Mouse (Mus musculus) spleen, postnatal 36 days (tissue): ENCODE measurements around the gene Atp6v0b.

ENCODE experiments used
- DNase-seq, 2 experiments: peaks; one replicate each; pipeline ENCODE4 v3.0.0; 2022; ENCODE audit warnings: low spot score in 2 of 2, mixed read lengths in 1 of 2

Gene Atp6v0b

GRCm38 (mm10) chr4:117908834-117909453 lies 21.8 kb upstream of the Atp6v0b start:
- no peak for DNase-seq

- no peak for DNase-seq
These were observed 19.1 kb upstream of the Atp6v0b start for GRCm38 (mm10) chr4:117906196-117906595.

- DNase-seq: no peak
These were observed 17.6 kb upstream of the Atp6v0b start for GRCm38 (mm10) chr4:117904761-117905160.

- no peak for DNase-seq
These were observed 17.0 kb upstream of the Atp6v0b start for GRCm38 (mm10) chr4:117904094-117904493.

GRCm38 (mm10) chr4:117898111-117898510 lies 11.0 kb upstream of the Atp6v0b start:
- DNase-seq: no peak

GRCm38 (mm10) chr4:117896031-117896430 lies 8.9 kb upstream of the Atp6v0b start:
- no peak for DNase-seq

GRCm38 (mm10) chr4:117895339-117895738 lies 8.2 kb upstream of the Atp6v0b start:
- DNase-seq: no peak

GRCm38 (mm10) chr4:117894601-117895000 lies 7.5 kb upstream of the Atp6v0b start:
- DNase-seq: no peak

GRCm38 (mm10) chr4:117893376-117893775 lies 6.2 kb upstream of the Atp6v0b start:
- peak; percentile 41 to 54 for DNase-seq

GRCm38 (mm10) chr4:117891738-117892161 lies 4.6 kb upstream of the Atp6v0b start, which contains the start of gene Dph2:
Gene Dph2, minus strand, starts transcription at chr4:117892032.
- peak; percentile 84 to 87 for DNase-seq

GRCm38 (mm10) chr4:117890750-117891149 lies 3.6 kb upstream of the Atp6v0b start:
- DNase-seq: no peak

- no peak for DNase-seq
These were observed 2.9 kb upstream of the Atp6v0b start for GRCm38 (mm10) chr4:117890031-117890430.

GRCm38 (mm10) chr4:117889471-117889870 lies 2.3 kb upstream of the Atp6v0b start:
- DNase-seq: no peak

- DNase-seq: no peak
These were observed 787 bp upstream of the Atp6v0b start for GRCm38 (mm10) chr4:117887920-117888319.

- peak; percentile 20 to 38 for DNase-seq
These were observed 489 bp downstream of the Atp6v0b start for GRCm38 (mm10) chr4:117886644-117887043.

GRCm38 (mm10) chr4:117885994-117886393 lies 1.1 kb downstream of the Atp6v0b start:
- DNase-seq: no peak

GRCm38 (mm10) chr4:117885093-117885492 lies 2.0 kb downstream of the Atp6v0b start:
- DNase-seq: no peak

- no peak for DNase-seq
These were observed 3.0 kb downstream of the Atp6v0b start for GRCm38 (mm10) chr4:117884146-117884545.

- no peak for DNase-seq
These were observed 4.1 kb downstream of the Atp6v0b start, which contains the start of gene B4galt2 for GRCm38 (mm10) chr4:117882701-117883691. Gene B4galt2, minus strand, starts transcription at chr4:117883487.

GRCm38 (mm10) chr4:117878703-117879102 lies 8.4 kb downstream of the Atp6v0b start:
- DNase-seq: no peak

GRCm38 (mm10) chr4:117878301-117878700 lies 8.8 kb downstream of the Atp6v0b start:
- peak; percentile 32 to 41 for DNase-seq

GRCm38 (mm10) chr4:117873615-117874014 lies 13.5 kb downstream of the Atp6v0b start:
- no peak for DNase-seq

GRCm38 (mm10) chr4:117872471-117872886 lies 14.7 kb downstream of the Atp6v0b start, which contains the start of gene Ccdc24:
Gene Ccdc24, minus strand, starts transcription at chr4:117872557.
- no peak for DNase-seq
